Mouse (Mus musculus): ENCODE results near the gene Tent4a. TPM values are rescaled to one million over a fixed set of nuclear protein-coding genes. Genes with fewer than 3 reads are reported as not detected.
A peak's percentile ranks its signal among the peaks of the same experiment; 100 is the strongest.

The Tent4a gene
- polyA plus RNA-seq, 1 experiment from 2014 or later: 7.8 TPM

- no peaks in the 10 kb centered on the region for H3K27me3 ChIP-seq (replicated peaks; ENCODE audit: control insufficient read depth, insufficient read depth, low read length)
- no peak overlapping the region for H3K4me3 ChIP-seq (ENCODE audit: low read depth, low read length)
- no peak for ATAC-seq (ENCODE audit: low read depth)
- no peak overlapping the region for H3K4me2 ChIP-seq (ENCODE audit: low read depth, low read length)
- no peaks in the 10 kb centered on the region for H3K9me3 ChIP-seq (ENCODE audit: control insufficient read depth, low read length)
- H3K27ac ChIP-seq (replicated peaks; ENCODE audit: low read depth, low read length): no peak overlapping the region
- H3K9ac ChIP-seq (ENCODE audit: low read depth, low read length): no peak overlapping the region
- H3K36me3 ChIP-seq (ENCODE audit: control insufficient read depth, insufficient read depth, low read length): no peaks in the 10 kb centered on the region
- no peak for DNase-seq (ENCODE audit: low spot score)
- no peaks in the 10 kb centered on the region for H3K4me1 ChIP-seq (ENCODE audit: control insufficient read depth, insufficient read depth, low read length)
- 77% methylated on average over 9 of the region's 9 CpGs for WGBS
Observed at GRCm38 (mm10) chr13:69554255-69554654, 19.8 kb upstream of the Tent4a start.

- DNase-seq (ENCODE audit: low spot score): no peak
- no peaks in the 10 kb centered on the region for H3K36me3 ChIP-seq (ENCODE audit: control insufficient read depth, insufficient read depth, low read length)
- H3K4me3 ChIP-seq (ENCODE audit: low read depth, low read length): no peak overlapping the region
- no peaks in the 10 kb centered on the region for H3K9me3 ChIP-seq (ENCODE audit: control insufficient read depth, low read length)
- no peak overlapping the region for H3K4me2 ChIP-seq (ENCODE audit: low read depth, low read length)
- no peak overlapping the region for H3K9ac ChIP-seq (ENCODE audit: low read depth, low read length)
- no peaks in the 10 kb centered on the region for H3K4me1 ChIP-seq (ENCODE audit: control insufficient read depth, insufficient read depth, low read length)
- no peak overlapping the region for H3K27ac ChIP-seq (replicated peaks; ENCODE audit: low read depth, low read length)
- WGBS: 21% methylated on average over 5 of the region's 5 CpGs
- H3K27me3 ChIP-seq (replicated peaks; ENCODE audit: control insufficient read depth, insufficient read depth, low read length): no peaks in the 10 kb centered on the region
- no peak for ATAC-seq (ENCODE audit: low read depth)
Observed at GRCm38 (mm10) chr13:69553024-69553423, 18.6 kb upstream of the Tent4a start.

GRCm38 (mm10) chr13:69550831-69551230, 16.4 kb upstream of the Tent4a start:
- no peaks in the 10 kb centered on the region for H3K36me3 ChIP-seq (ENCODE audit: control insufficient read depth, insufficient read depth, low read length)
- H3K9ac ChIP-seq (ENCODE audit: low read depth, low read length): no peak overlapping the region
- ATAC-seq (ENCODE audit: low read depth) (no peak), DNase-seq (ENCODE audit: low spot score) (no peak)
- H3K4me3 ChIP-seq (ENCODE audit: low read depth, low read length): no peak overlapping the region
- H3K27ac ChIP-seq (replicated peaks; ENCODE audit: low read depth, low read length): no peak overlapping the region
- no peaks in the 10 kb centered on the region for H3K4me1 ChIP-seq (ENCODE audit: control insufficient read depth, insufficient read depth, low read length)
- H3K27me3 ChIP-seq (replicated peaks; ENCODE audit: control insufficient read depth, insufficient read depth, low read length): no peaks in the 10 kb centered on the region
- no peak overlapping the region for H3K4me2 ChIP-seq (ENCODE audit: low read depth, low read length)
- 80% methylated on average over 2 of the region's 2 CpGs for WGBS
- no peaks in the 10 kb centered on the region for H3K9me3 ChIP-seq (ENCODE audit: control insufficient read depth, low read length)

GRCm38 (mm10) chr13:69549980-69550379, 15.6 kb upstream of the Tent4a start:
- H3K27me3 ChIP-seq (replicated peaks; ENCODE audit: control insufficient read depth, insufficient read depth, low read length): no peaks in the 10 kb centered on the region
- no peak overlapping the region for H3K9ac ChIP-seq (ENCODE audit: low read depth, low read length)
- H3K9me3 ChIP-seq (ENCODE audit: control insufficient read depth, low read length): no peaks in the 10 kb centered on the region
- DNase-seq (ENCODE audit: low spot score) (no peak), ATAC-seq (ENCODE audit: low read depth) (no peak)
- 50% methylated on average over 8 of the region's 8 CpGs for WGBS
- no peaks in the 10 kb centered on the region for H3K4me1 ChIP-seq (ENCODE audit: control insufficient read depth, insufficient read depth, low read length)
- H3K36me3 ChIP-seq (ENCODE audit: control insufficient read depth, insufficient read depth, low read length): no peaks in the 10 kb centered on the region
- no peak overlapping the region for H3K4me2 ChIP-seq (ENCODE audit: low read depth, low read length)
- no peak overlapping the region for H3K4me3 ChIP-seq (ENCODE audit: low read depth, low read length)
- H3K27ac ChIP-seq (replicated peaks; ENCODE audit: low read depth, low read length): no peak overlapping the region

GRCm38 (mm10) chr13:69547488-69548180, 13.2 kb upstream of the Tent4a start:
- no peaks in the 10 kb centered on the region for H3K9me3 ChIP-seq (ENCODE audit: control insufficient read depth, low read length)
- WGBS: 70% methylated on average over 16 of the region's 16 CpGs
- H3K4me2 ChIP-seq (ENCODE audit: low read depth, low read length): no peak overlapping the region
- H3K27me3 ChIP-seq (replicated peaks; ENCODE audit: control insufficient read depth, insufficient read depth, low read length): no peaks in the 10 kb centered on the region
- H3K27ac ChIP-seq (replicated peaks; ENCODE audit: low read depth, low read length): no peak overlapping the region
- no peak overlapping the region for H3K4me3 ChIP-seq (ENCODE audit: low read depth, low read length)
- H3K9ac ChIP-seq (ENCODE audit: low read depth, low read length): no peak overlapping the region
- H3K4me1 ChIP-seq (ENCODE audit: control insufficient read depth, insufficient read depth, low read length): peaks cover 10% of the 10 kb centered on the region
- DNase-seq (ENCODE audit: low spot score): no peak
- H3K36me3 ChIP-seq (ENCODE audit: control insufficient read depth, insufficient read depth, low read length): no peaks in the 10 kb centered on the region
- no peak for ATAC-seq (ENCODE audit: low read depth)

- Histone ChIP-seq H3K36me3 (ENCODE audit: control insufficient read depth, insufficient read depth, low read length) (no peaks in the 10 kb centered on the region), H3K9me3 (ENCODE audit: control insufficient read depth, low read length) (no peaks in the 10 kb centered on the region), H3K4me1 (ENCODE audit: control insufficient read depth, insufficient read depth, low read length) (peaks cover 13% of the 10 kb centered on the region), H3K4me2 (ENCODE audit: low read depth, low read length) (no peak overlapping the region), H3K4me3 (ENCODE audit: low read depth, low read length) (no peak overlapping the region), H3K9ac (ENCODE audit: low read depth, low read length) (no peak overlapping the region), H3K27ac (replicated peaks; ENCODE audit: low read depth, low read length) (no peak overlapping the region), H3K27me3 (replicated peaks; ENCODE audit: control insufficient read depth, insufficient read depth, low read length) (no peaks in the 10 kb centered on the region)
- WGBS: 24% methylated on average over 3 of the region's 3 CpGs
- DNase-seq (ENCODE audit: low spot score): peak; percentile 33
- ATAC-seq (ENCODE audit: low read depth): 0 out of 2 replicates have a peak, but pooled peaks have one; percentile 19
Observed at GRCm38 (mm10) chr13:69545019-69545418, 10.6 kb upstream of the Tent4a start.

GRCm38 (mm10) chr13:69543595-69543994, 9.2 kb upstream of the Tent4a start:
- Histone ChIP-seq H3K4me1 (ENCODE audit: control insufficient read depth, insufficient read depth, low read length) (peaks cover 14% of the 10 kb centered on the region), H3K36me3 (ENCODE audit: control insufficient read depth, insufficient read depth, low read length) (no peaks in the 10 kb centered on the region), H3K9ac (ENCODE audit: low read depth, low read length) (no peak overlapping the region), H3K4me2 (ENCODE audit: low read depth, low read length) (peak overlapping the region; percentile 23; the same call in 1 of the 2 replicates), H3K9me3 (ENCODE audit: control insufficient read depth, low read length) (no peaks in the 10 kb centered on the region), H3K27ac (replicated peaks; ENCODE audit: low read depth, low read length) (no peak overlapping the region), H3K27me3 (replicated peaks; ENCODE audit: control insufficient read depth, insufficient read depth, low read length) (no peaks in the 10 kb centered on the region), H3K4me3 (ENCODE audit: low read depth, low read length) (no peak overlapping the region)
- ATAC-seq (ENCODE audit: low read depth) (no peak), DNase-seq (ENCODE audit: low spot score) (no peak)
- 42% methylated on average over 12 of the region's 12 CpGs for WGBS

- H3K27ac ChIP-seq (replicated peaks; ENCODE audit: low read depth, low read length): 0 out of 2 replicates have a peak overlapping the region, but pooled peaks have one; percentile 21
- no peak overlapping the region for H3K4me3 ChIP-seq (ENCODE audit: low read depth, low read length)
- no peak overlapping the region for H3K9ac ChIP-seq (ENCODE audit: low read depth, low read length)
- H3K4me2 ChIP-seq (ENCODE audit: low read depth, low read length): no peak overlapping the region
- peaks cover 20% of the 10 kb centered on the region for H3K4me1 ChIP-seq (ENCODE audit: control insufficient read depth, insufficient read depth, low read length)
- WGBS: 49% methylated on average over 15 of the region's 17 CpGs
- ATAC-seq (ENCODE audit: low read depth) (no peak), DNase-seq (ENCODE audit: low spot score) (no peak)
- H3K9me3 ChIP-seq (ENCODE audit: control insufficient read depth, low read length): no peaks in the 10 kb centered on the region
- no peaks in the 10 kb centered on the region for H3K36me3 ChIP-seq (ENCODE audit: control insufficient read depth, insufficient read depth, low read length)
- H3K27me3 ChIP-seq (replicated peaks; ENCODE audit: control insufficient read depth, insufficient read depth, low read length): no peaks in the 10 kb centered on the region
Observed at GRCm38 (mm10) chr13:69542571-69543352, 8.3 kb upstream of the Tent4a start.
